ENCODE assay signal across 14 mouse cellular contexts in the genomic region with DNA sequence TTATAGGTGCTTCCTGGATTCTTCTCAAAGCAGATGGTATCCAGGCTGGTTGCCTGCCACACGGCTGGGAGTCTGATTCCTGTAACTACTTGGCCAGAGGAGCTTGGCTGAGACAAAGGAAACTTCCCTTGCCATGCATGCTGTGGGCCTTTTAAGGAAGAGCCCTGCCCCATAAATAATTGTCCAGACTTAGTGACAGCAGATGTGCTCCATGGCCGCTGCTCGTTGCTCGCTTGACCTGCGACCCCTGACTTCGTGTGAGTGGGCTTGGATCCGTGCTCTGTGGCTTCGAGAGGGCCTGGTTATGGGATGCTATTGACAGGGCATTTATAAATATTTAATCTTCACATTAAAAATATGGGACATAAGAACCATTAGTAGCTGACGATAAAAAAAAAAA.
"Had no signal": no experiment of that assay in that cellular context is flagged by ENCODE, and none has a peak within 500 bp of the region (broad histone marks: within the 10 kb centered on the region; RNA-seq: fewer than 3 reads in every experiment).

No protein-coding gene starts in this region.

- H3K9me3 ChIP-seq: intestine, embryonic 15.5 days; limb, embryonic 15.5 days had no signal

- H3K27ac ChIP-seq: intestine, embryonic 15.5 days; layer of hippocampus, adult 2 months; limb, embryonic 15.5 days; liver, embryonic 12.5 days; midbrain, embryonic 12.5 days; stomach, postnatal 0 days had no signal

- H3K4me3 ChIP-seq: intestine, embryonic 15.5 days; layer of hippocampus, adult 2 months; limb, embryonic 15.5 days; liver, embryonic 12.5 days; midbrain, embryonic 12.5 days had no signal

- DNase-seq: kidney, adult 18-20 months; kidney, postnatal 10 days; kidney, postnatal 4 days; lung, embryonic 14.5 days; lung, postnatal 10 days; lung, postnatal 4 days; right cerebral cortex, postnatal 14 days; thymus, postnatal 4 days had no signal

- H3K4me2 ChIP-seq: intestine, embryonic 15.5 days; limb, embryonic 15.5 days; liver, embryonic 12.5 days; lung, embryonic 14.5 days; midbrain, embryonic 12.5 days had no signal

- ATAC-seq: intestine, embryonic 15.5 days; liver, embryonic 12.5 days had no signal

- H3K4me1 ChIP-seq: limb, embryonic 15.5 days; liver, embryonic 12.5 days; midbrain, embryonic 12.5 days had no signal

- H3K36me3 ChIP-seq: intestine, embryonic 15.5 days; limb, embryonic 15.5 days; liver, embryonic 12.5 days; midbrain, embryonic 12.5 days had no signal

- H3K27me3 ChIP-seq: intestine, embryonic 15.5 days; limb, embryonic 15.5 days; liver, embryonic 12.5 days; midbrain, embryonic 12.5 days had no signal

- H3K9ac ChIP-seq: intestine, embryonic 15.5 days; limb, embryonic 15.5 days; liver, embryonic 12.5 days; lung, embryonic 14.5 days; midbrain, embryonic 12.5 days had no signal
